Mouse (Mus musculus) forebrain, embryonic 11.5 days (tissue): ENCODE measurements at regions not wholly inside any gene's neighbourhood (a gene's known extent, or its start where the extent isn't known, plus 50 kb on each side); places are given as distances from the start of the nearest gene placed in this dataset.

Experiments used
- ATAC-seq: fragments of 200-750 bp; cut with Nextera tagmentation; replicated peaks from 2 replicates; pipeline ENCODE4 v1.8.0; 2017; ENCODE audit warnings: moderate TSS enrichment; ENCODE audit not compliant: low FRiP score
- DNase-seq: peaks from one replicate; pipeline ENCODE4 v3.0.0-alpha.2; 2017; ENCODE audit warnings: low spot score
- H3K27ac ChIP-seq: fragments of 300-500 bp; sonication (generic); 2 replicates; pipeline ENCODE4 v1.5.1; 2014; ENCODE audit warnings: low read depth, low read length
- H3K27me3 ChIP-seq: fragments of 300-500 bp; sonication (generic); 2 replicates; pipeline ENCODE4 v1.6.1; 2014; ENCODE audit warnings: mild to moderate bottlenecking, low read length, mixed read lengths; ENCODE audit not compliant: control insufficient read depth, insufficient read depth
- H3K36me3 ChIP-seq: fragments of 300-500 bp; sonication (generic); 2 replicates; pipeline ENCODE4 v1.6.1; 2014; ENCODE audit warnings: mild to moderate bottlenecking, low read length, moderate library complexity, mixed read lengths; ENCODE audit not compliant: control insufficient read depth, insufficient read depth
- H3K4me1 ChIP-seq: fragments of 300-500 bp; sonication (generic); replicated peaks from 2 replicates; pipeline ENCODE4 v1.6.1; 2014; ENCODE audit warnings: low read length, mixed read lengths; ENCODE audit not compliant: control insufficient read depth, insufficient read depth
- H3K4me2 ChIP-seq: fragments of 300-500 bp; sonication (generic); 2 replicates; pipeline ENCODE4 v1.6.1; 2014; ENCODE audit warnings: low read depth, mild to moderate bottlenecking, low read length, moderate library complexity, mixed read lengths; ENCODE audit not compliant: severe bottlenecking
- H3K4me3 ChIP-seq: fragments of 300-500 bp; sonication (generic); 2 replicates; pipeline ENCODE4 v1.5.1; 2014; ENCODE audit warnings: low read depth, low read length
- H3K9ac ChIP-seq: fragments of 300-500 bp; sonication (generic); 2 replicates; pipeline ENCODE4 v1.6.1; 2014; ENCODE audit warnings: low read length
- H3K9me3 ChIP-seq: fragments of 300-500 bp; sonication (generic); 2 replicates; pipeline ENCODE4 v1.6.1; 2016; ENCODE audit warnings: low read length, mixed read lengths; ENCODE audit not compliant: control insufficient read depth
- WGBS: fragments of 180-500 bp; shearing (Covaris S2); extraction: QIAGEN DNeasy Blood & Tissue Kit; methylation state at CpG from one replicate; pipeline ENCODE4 v1.1.7; 2014; 5-methylcytosine and 5-hydroxymethylcytosine counted together

GRCm38 (mm10) chr16:93055545-93055944 lies 229.6 kb upstream of the Runx1 start:
- Histone ChIP-seq H3K36me3 (no peaks in the 10 kb centered on the region), H3K9me3 (no peaks in the 10 kb centered on the region), H3K4me3 (no peak overlapping the region), H3K9ac (no peak overlapping the region), H3K27ac (no peak overlapping the region), H3K27me3 (no peaks in the 10 kb centered on the region), H3K4me2 (no peak overlapping the region), H3K4me1 (no peaks in the 10 kb centered on the region)
- WGBS, result 82% methylated on average over 4 of the region's 4 CpGs
- DNase-seq, result no peak
- no peak for ATAC-seq

- no peak overlapping the region for H3K4me3 ChIP-seq
- DNase-seq (no peak), ATAC-seq (no peak)
- H3K36me3 ChIP-seq, result no peaks in the 10 kb centered on the region
- H3K9ac ChIP-seq, result no peak overlapping the region
- WGBS, result 95% methylated on average over 6 of the region's 6 CpGs
- H3K9me3 ChIP-seq, result no peaks in the 10 kb centered on the region
- no peak overlapping the region for H3K4me2 ChIP-seq
- H3K4me1 ChIP-seq, result no peaks in the 10 kb centered on the region
- no peak overlapping the region for H3K27ac ChIP-seq
- no peaks in the 10 kb centered on the region for H3K27me3 ChIP-seq
Observed at GRCm38 (mm10) chr16:93051233-93051632, 225.3 kb upstream of the Runx1 start.

DNA sequence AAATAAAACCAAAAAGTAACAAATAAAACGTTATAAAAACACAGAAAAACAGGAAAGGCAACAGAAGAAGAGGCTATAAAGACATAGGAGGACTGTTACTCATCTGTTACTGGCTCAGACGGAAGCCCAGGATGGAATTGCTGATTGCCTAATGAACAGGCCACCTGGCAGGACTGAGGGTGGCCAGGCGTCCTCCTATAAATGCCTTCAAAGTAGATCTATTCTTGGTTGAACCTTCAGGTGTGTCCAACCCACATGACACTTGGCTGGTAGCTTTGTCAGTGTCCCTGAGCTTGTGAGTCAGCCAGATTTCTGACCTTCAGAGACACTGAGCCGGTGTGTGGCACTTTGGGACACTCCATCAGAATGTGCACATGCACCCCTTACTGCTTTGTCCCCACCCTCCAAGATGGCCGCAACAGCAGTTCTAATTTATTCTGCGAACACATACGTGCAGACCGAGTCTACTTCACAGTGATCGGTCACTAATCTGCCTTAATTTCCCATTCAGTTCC lies 222.5 kb upstream of the Runx1 start:
- ATAC-seq (no peak), DNase-seq (no peak)
- no peaks in the 10 kb centered on the region for H3K4me1 ChIP-seq
- no peak overlapping the region for H3K27ac ChIP-seq
- H3K4me2 ChIP-seq, result no peak overlapping the region
- WGBS, result 82% methylated on average over 9 of the region's 9 CpGs
- H3K4me3 ChIP-seq, result no peak overlapping the region
- H3K36me3 ChIP-seq, result no peaks in the 10 kb centered on the region
- H3K9me3 ChIP-seq, result no peaks in the 10 kb centered on the region
- no peaks in the 10 kb centered on the region for H3K27me3 ChIP-seq
- H3K9ac ChIP-seq, result no peak overlapping the region

DNA sequence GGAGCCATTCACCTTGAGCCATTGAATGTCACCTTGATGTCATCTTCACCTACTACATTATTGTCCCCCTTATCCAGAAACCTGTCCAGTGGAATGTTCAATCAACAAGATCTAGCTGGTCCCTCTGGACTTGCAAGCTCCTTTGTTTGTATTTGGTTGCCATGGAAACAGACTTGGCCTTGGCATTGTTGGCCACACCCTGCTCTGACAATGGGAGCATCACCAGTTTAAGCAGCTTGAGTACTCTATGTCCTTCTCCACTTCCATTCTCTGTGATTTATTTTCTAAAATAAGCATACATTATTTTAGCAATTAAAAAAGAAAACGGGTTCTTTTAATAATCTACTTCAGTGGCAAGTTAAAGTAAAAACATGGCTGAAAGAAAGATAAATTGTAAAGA lies 221.6 kb upstream of the Runx1 start:
- Histone ChIP-seq H3K4me1 (no peaks in the 10 kb centered on the region), H3K9ac (no peak overlapping the region), H3K27ac (no peak overlapping the region), H3K27me3 (no peaks in the 10 kb centered on the region), H3K4me3 (no peak overlapping the region), H3K36me3 (no peaks in the 10 kb centered on the region), H3K9me3 (no peaks in the 10 kb centered on the region), H3K4me2 (no peak overlapping the region)
- no peak for DNase-seq
- 78% methylated on average over 1 of the region's 1 CpGs for WGBS
- no peak for ATAC-seq

DNA sequence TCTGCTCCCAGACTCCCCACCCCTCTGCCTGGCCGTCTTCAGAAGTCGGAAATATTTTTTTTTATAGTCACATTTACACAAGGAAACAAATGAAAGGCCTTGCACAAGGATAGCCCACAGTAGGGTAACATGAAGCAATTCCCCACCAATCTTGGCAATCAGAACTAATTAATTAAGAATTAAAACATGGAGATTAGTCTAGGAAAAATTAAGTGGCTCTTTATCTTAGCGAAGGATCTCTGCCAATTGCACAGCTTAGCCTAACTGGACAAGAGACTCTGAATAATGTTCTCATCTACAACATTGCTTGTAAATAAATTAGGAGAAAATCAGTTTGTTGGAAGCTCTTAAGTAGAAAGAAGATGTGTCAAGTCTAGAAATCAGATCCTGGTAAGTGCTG lies 220.3 kb upstream of the Runx1 start:
- ATAC-seq (no peak), DNase-seq (no peak)
- Histone ChIP-seq H3K9ac (no peak overlapping the region), H3K36me3 (no peaks in the 10 kb centered on the region), H3K27ac (no peak overlapping the region), H3K4me1 (no peaks in the 10 kb centered on the region), H3K9me3 (no peaks in the 10 kb centered on the region), H3K4me3 (no peak overlapping the region), H3K27me3 (no peaks in the 10 kb centered on the region), H3K4me2 (no peak overlapping the region)
- 92% methylated on average over 3 of the region's 3 CpGs for WGBS

DNA sequence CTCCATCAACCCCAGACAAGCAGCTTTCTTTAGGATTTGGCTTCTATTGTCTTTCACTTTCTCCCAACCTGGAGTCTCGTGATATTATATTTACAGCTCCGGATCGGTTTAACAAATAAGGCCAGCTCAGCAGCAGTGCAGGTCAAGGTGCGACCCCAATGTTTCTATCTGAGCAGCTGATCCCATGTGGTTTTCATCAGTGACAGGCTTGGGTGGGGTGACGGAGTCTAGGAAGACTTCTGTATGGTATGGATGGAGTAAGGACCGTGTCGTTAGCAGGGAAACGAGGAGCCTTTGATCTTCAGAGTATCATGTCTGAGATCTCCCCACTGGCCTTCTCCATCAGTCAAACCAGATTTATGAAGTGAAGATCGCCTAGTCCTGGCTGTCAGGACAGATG lies 217.4 kb upstream of the Runx1 start:
- H3K27ac ChIP-seq, result no peak overlapping the region
- no peaks in the 10 kb centered on the region for H3K9me3 ChIP-seq
- H3K36me3 ChIP-seq, result no peaks in the 10 kb centered on the region
- H3K4me3 ChIP-seq, result no peak overlapping the region
- no peaks in the 10 kb centered on the region for H3K4me1 ChIP-seq
- DNase-seq (no peak), ATAC-seq (no peak)
- H3K9ac ChIP-seq, result no peak overlapping the region
- WGBS, result 64% methylated on average over 9 of the region's 9 CpGs
- H3K27me3 ChIP-seq, result no peaks in the 10 kb centered on the region
- H3K4me2 ChIP-seq, result no peak overlapping the region

DNA sequence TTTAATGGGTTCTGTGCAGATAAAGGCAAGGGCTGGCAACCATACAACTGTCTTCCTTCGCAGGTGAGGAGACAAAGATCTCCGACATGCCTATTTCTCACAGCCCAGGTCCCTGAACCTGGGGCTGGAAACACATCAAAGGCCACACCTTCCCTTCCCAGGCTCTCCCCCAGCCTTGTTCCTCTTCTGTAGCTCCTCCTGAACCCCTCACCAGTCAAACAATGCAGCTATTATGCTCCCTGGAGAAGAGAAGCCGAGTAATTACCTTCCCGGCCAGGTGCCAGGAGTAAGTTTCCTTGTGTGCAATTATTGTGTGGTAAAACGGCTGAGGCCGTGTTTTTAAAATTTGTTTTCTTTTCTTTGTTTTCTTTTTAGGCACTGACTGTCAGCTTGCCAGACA lies 217.0 kb upstream of the Runx1 start:
- no peak overlapping the region for H3K9ac ChIP-seq
- no peak for DNase-seq
- no peaks in the 10 kb centered on the region for H3K27me3 ChIP-seq
- H3K4me2 ChIP-seq, result no peak overlapping the region
- no peak overlapping the region for H3K4me3 ChIP-seq
- 38% methylated on average over 6 of the region's 6 CpGs for WGBS
- no peaks in the 10 kb centered on the region for H3K4me1 ChIP-seq
- ATAC-seq, result no peak
- no peaks in the 10 kb centered on the region for H3K36me3 ChIP-seq
- no peak overlapping the region for H3K27ac ChIP-seq
- H3K9me3 ChIP-seq, result no peaks in the 10 kb centered on the region

GRCm38 (mm10) chr16:93042491-93042890 lies 216.5 kb upstream of the Runx1 start:
- 78% methylated on average over 10 of the region's 10 CpGs for WGBS
- no peak overlapping the region for H3K9ac ChIP-seq
- DNase-seq, result no peak
- H3K4me2 ChIP-seq, result no peak overlapping the region
- ATAC-seq, result no peak
- no peaks in the 10 kb centered on the region for H3K36me3 ChIP-seq
- H3K4me1 ChIP-seq, result no peaks in the 10 kb centered on the region
- H3K4me3 ChIP-seq, result no peak overlapping the region
- H3K9me3 ChIP-seq, result no peaks in the 10 kb centered on the region
- H3K27me3 ChIP-seq, result no peaks in the 10 kb centered on the region
- no peak overlapping the region for H3K27ac ChIP-seq

DNA sequence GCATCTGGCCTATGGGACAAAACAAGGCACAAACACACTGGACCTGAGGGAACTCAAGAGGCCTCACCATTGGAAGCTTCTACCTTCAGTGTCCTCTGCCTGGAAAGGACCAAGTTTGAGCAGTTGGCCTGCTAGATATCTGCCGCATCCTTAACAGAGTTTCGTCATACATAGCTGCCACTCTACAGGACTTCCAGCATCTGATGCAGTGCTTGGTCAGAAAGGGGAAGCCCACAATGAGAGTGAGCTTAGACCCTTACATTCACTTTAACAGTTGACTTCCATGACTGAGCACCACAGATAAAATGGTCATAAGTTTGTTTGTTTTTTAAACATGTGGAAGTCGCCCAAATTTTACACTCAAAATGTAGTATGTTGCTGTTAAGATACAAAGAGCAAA lies 215.9 kb upstream of the Runx1 start:
- DNase-seq, result no peak
- H3K27ac ChIP-seq, result no peak overlapping the region
- 97% methylated on average over 3 of the region's 3 CpGs for WGBS
- H3K27me3 ChIP-seq, result no peaks in the 10 kb centered on the region
- H3K4me1 ChIP-seq, result no peaks in the 10 kb centered on the region
- no peak overlapping the region for H3K9ac ChIP-seq
- H3K4me2 ChIP-seq, result no peak overlapping the region
- no peaks in the 10 kb centered on the region for H3K9me3 ChIP-seq
- ATAC-seq, result no peak
- H3K36me3 ChIP-seq, result no peaks in the 10 kb centered on the region
- H3K4me3 ChIP-seq, result no peak overlapping the region
